Mouse (Mus musculus) stomach, embryonic 14.5 days (tissue): ENCODE results near the gene Gm28079. TPM values are rescaled to one million over a fixed set of nuclear protein-coding genes. Genes with fewer than 3 reads are reported as not detected.
"Not testable (repeated sequence)": the region's sequence is repeated elsewhere in the genome, so short reads cannot be mapped to it uniquely, and the experiment has no call there.

Experiments used
- ATAC-seq: fragments of 200-750 bp; cut with Nextera tagmentation; 2 replicates; pipeline ENCODE4 v1.8.0; 2017; ENCODE audit warnings: low read depth, moderate TSS enrichment; ENCODE audit not compliant: insufficient number of reproducible peaks, insufficient read depth, low FRiP score
- H3K27ac ChIP-seq: fragments of 300-500 bp; sonication (generic); 2 replicates; pipeline ENCODE4 v1.5.1; 2014; ENCODE audit warnings: mild to moderate bottlenecking, low read length, moderate library complexity, mixed read lengths
- H3K27me3 ChIP-seq: fragments of 300-500 bp; sonication (generic); 2 replicates; pipeline ENCODE4 v1.6.1; 2014; ENCODE audit warnings: low read length, control low read depth, mixed read lengths; ENCODE audit not compliant: control insufficient read depth, insufficient read depth
- H3K36me3 ChIP-seq: fragments of 300-500 bp; sonication (generic); 2 replicates; pipeline ENCODE4 v1.6.1; 2014; ENCODE audit warnings: mild to moderate bottlenecking, control low read depth, low read length, moderate library complexity, mixed read lengths; ENCODE audit not compliant: control insufficient read depth, insufficient read depth
- H3K4me1 ChIP-seq: fragments of 300-500 bp; sonication (generic); 2 replicates; pipeline ENCODE4 v1.6.1; 2014; ENCODE audit warnings: low read length, control low read depth, mixed read lengths; ENCODE audit not compliant: control insufficient read depth, insufficient read depth
- H3K4me2 ChIP-seq: fragments of 300-500 bp; sonication (generic); replicated peaks from 2 replicates; pipeline ENCODE4 v1.6.1; 2014; ENCODE audit warnings: low read depth, low read length, control low read depth
- H3K4me3 ChIP-seq: fragments of 300-500 bp; sonication (generic); 2 replicates; pipeline ENCODE4 v1.5.1; 2014; ENCODE audit warnings: low read depth, low read length, control low read depth
- H3K9ac ChIP-seq: fragments of 300-500 bp; sonication (generic); replicated peaks from 2 replicates; pipeline ENCODE4 v1.6.1; 2014; ENCODE audit warnings: low read depth, mild to moderate bottlenecking, control low read depth, low read length, moderate library complexity, mixed read lengths
- H3K9me3 ChIP-seq: fragments of 300-500 bp; sonication (generic); 2 replicates; pipeline ENCODE4 v1.6.1; 2016; ENCODE audit warnings: low read depth, low read length, control low read depth; ENCODE audit not compliant: control insufficient read depth
- WGBS: fragments of 180-500 bp; shearing (Covaris S2); extraction: QIAGEN DNeasy Blood & Tissue Kit; methylation state at CpG from one replicate; pipeline ENCODE4 v1.1.7; 2014; 5-methylcytosine and 5-hydroxymethylcytosine counted together
- polyA plus RNA-seq: library from polyadenylated mRNA; unstranded; fragments of >200 nt; fragmentation: Nextera tagmentation; extraction: Ambion mirVana; gene quantifications from 2 replicates; pipeline ENCODE4 v1.2.1, GENCODE M21; 2014

Gm28079 gene
- polyA plus RNA-seq: not detected in 2 replicates

DNA sequence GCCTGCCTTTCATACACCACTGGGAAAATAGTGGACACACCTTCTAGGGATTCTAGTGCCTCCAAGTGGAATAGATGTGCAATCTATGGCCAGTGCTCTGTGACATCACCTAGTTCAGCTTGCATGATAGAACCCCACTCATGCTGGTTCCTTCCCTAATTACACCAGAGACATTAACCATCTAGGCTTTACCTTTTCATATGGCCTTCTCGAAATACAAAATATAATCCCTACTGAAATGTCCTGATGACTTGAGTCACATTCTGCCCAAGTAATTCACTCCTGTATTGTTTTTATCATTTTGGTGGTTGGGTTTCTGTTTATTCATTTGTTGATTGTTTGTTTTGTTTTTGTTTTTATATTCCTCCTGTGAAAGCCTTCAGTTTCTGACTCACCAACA is at the start of gene Gm28079:
Gm28079 (minus strand) TSS at position 101 of the 400 bp plus-strand sequence.
- WGBS: no CpG with 5 or more reads among the region's 1 CpGs

More for the DNA sequence above, at the start of gene Gm28079:
- not testable (repeated sequence) for H3K27me3 ChIP-seq, H3K9ac ChIP-seq, H3K27ac ChIP-seq, H3K4me1 ChIP-seq, H3K4me3 ChIP-seq, H3K4me2 ChIP-seq, H3K36me3 ChIP-seq, ATAC-seq, H3K9me3 ChIP-seq
